Mouse (Mus musculus): ENCODE data around the gene Vps11. TPM values are rescaled to one million over a fixed set of nuclear protein-coding genes. Genes with fewer than 3 reads are reported as not detected.
"Not testable (repeated sequence)": the region's sequence is repeated elsewhere in the genome, so short reads cannot be mapped to it uniquely, and the experiment has no call there.

Gene Vps11
- polyA plus RNA-seq, 1 experiment, result 33.8 TPM

GRCm38 (mm10) chr9:44337436-44338169 is 23.9 kb downstream of the Vps11 start:
- Histone ChIP-seq H3K4me1 (ENCODE audit: control insufficient read depth, insufficient read depth, low read length) (peaks cover 4% of the 10 kb centered on the region), H3K27ac (ENCODE audit: insufficient read depth, low read length) (no peak overlapping the region), H3K4me3 (ENCODE audit: insufficient read depth, low read length) (peak overlapping the region; percentile 50; the same call in 1 of the 2 replicates)
- TF ChIP-seq POLR2A (IDR thresholded peaks at IDR 0.05; ENCODE audit: low read depth, low read length) (no peak; the same call in none of the 2 replicates), CTCF (IDR thresholded peaks at IDR 0.05; ENCODE audit: borderline replicate concordance, insufficient read depth, low read length) (no peak)

- H3K4me3 ChIP-seq (ENCODE audit: insufficient read depth, low read length), result peak overlapping the region; percentile 50
- H3K4me1 ChIP-seq (ENCODE audit: control insufficient read depth, insufficient read depth, low read length), result no peaks in the 10 kb centered on the region; the same call in 1 of the 2 replicates
- TF ChIP-seq CTCF (IDR thresholded peaks at IDR 0.05; ENCODE audit: borderline replicate concordance, insufficient read depth, low read length), result no peak
- TF ChIP-seq POLR2A (IDR thresholded peaks at IDR 0.05; ENCODE audit: low read depth, low read length), result no peak; the same call in 1 of the 2 replicates
- no peak overlapping the region for H3K27ac ChIP-seq (ENCODE audit: insufficient read depth, low read length)
Measured at GRCm38 (mm10) chr9:44336964-44337363, 24.5 kb downstream of the Vps11 start.

GRCm38 (mm10) chr9:44336513-44336912 is 25.0 kb downstream of the Vps11 start:
- H3K4me3 ChIP-seq (ENCODE audit: insufficient read depth, low read length), result peak overlapping the region; percentile 50
- H3K27ac ChIP-seq (ENCODE audit: insufficient read depth, low read length); H3K4me1 ChIP-seq (ENCODE audit: control insufficient read depth, insufficient read depth, low read length): not testable (repeated sequence)
- TF ChIP-seq POLR2A (IDR thresholded peaks at IDR 0.05; ENCODE audit: low read depth, low read length), result peak; percentile 18; the same call in 1 of the 2 replicates

- H3K4me1 ChIP-seq (ENCODE audit: control insufficient read depth, insufficient read depth, low read length), result no peaks in the 10 kb centered on the region; the same call in 1 of the 2 replicates
- peak overlapping the region; percentile 41 for H3K27ac ChIP-seq (ENCODE audit: insufficient read depth, low read length)
- H3K4me3 ChIP-seq (ENCODE audit: insufficient read depth, low read length), result peak overlapping the region; percentile 69
- no peak for TF ChIP-seq POLR2A (IDR thresholded peaks at IDR 0.05; ENCODE audit: low read depth, low read length)
- no peak for TF ChIP-seq CTCF (IDR thresholded peaks at IDR 0.05; ENCODE audit: borderline replicate concordance, insufficient read depth, low read length)
Measured at GRCm38 (mm10) chr9:44336093-44336406, 25.4 kb downstream of the Vps11 start.

GRCm38 (mm10) chr9:44335331-44336092 is 26.0 kb downstream of the Vps11 start:
- H3K4me1 ChIP-seq (ENCODE audit: control insufficient read depth, insufficient read depth, low read length), result no peaks in the 10 kb centered on the region; the same call in 1 of the 2 replicates
- H3K4me3 ChIP-seq (ENCODE audit: insufficient read depth, low read length), result peak overlapping the region; percentile 69
- TF ChIP-seq POLR2A (IDR thresholded peaks at IDR 0.05; ENCODE audit: low read depth, low read length) (peak; percentile 40; the same call in 1 of the 2 replicates), CTCF (IDR thresholded peaks at IDR 0.05; ENCODE audit: borderline replicate concordance, insufficient read depth, low read length) (no peak)
- H3K27ac ChIP-seq (ENCODE audit: insufficient read depth, low read length), result peak overlapping the region; percentile 41

- TF ChIP-seq POLR2A (IDR thresholded peaks at IDR 0.05; ENCODE audit: low read depth, low read length) (peak; percentile 100), CTCF (IDR thresholded peaks at IDR 0.05; ENCODE audit: borderline replicate concordance, insufficient read depth, low read length) (peak; percentile 40; the same call in 1 of the 2 replicates)
- Histone ChIP-seq H3K4me1 (ENCODE audit: control insufficient read depth, insufficient read depth, low read length) (no peaks in the 10 kb centered on the region; the same call in 1 of the 2 replicates), H3K4me3 (ENCODE audit: insufficient read depth, low read length) (peak within 1 kb of the TSS; percentile 69), H3K27ac (ENCODE audit: insufficient read depth, low read length) (peak within 1 kb of the TSS; percentile 41)
Measured at GRCm38 (mm10) chr9:44334396-44335330, 26.8 kb downstream of the Vps11 start, which contains the start of gene H2afx. Gene H2afx, plus strand, starts transcription at chr9:44334694.

- Histone ChIP-seq H3K4me3 (ENCODE audit: insufficient read depth, low read length) (no peak overlapping the region), H3K4me1 (ENCODE audit: control insufficient read depth, insufficient read depth, low read length) (no peaks in the 10 kb centered on the region; the same call in 1 of the 2 replicates), H3K27ac (ENCODE audit: insufficient read depth, low read length) (no peak overlapping the region)
- TF ChIP-seq CTCF (IDR thresholded peaks at IDR 0.05; ENCODE audit: borderline replicate concordance, insufficient read depth, low read length) (no peak), POLR2A (IDR thresholded peaks at IDR 0.05; ENCODE audit: low read depth, low read length) (no peak)
Measured at GRCm38 (mm10) chr9:44332918-44333638, 28.4 kb downstream of the Vps11 start.

- no peak overlapping the region for H3K4me3 ChIP-seq (ENCODE audit: insufficient read depth, low read length)
- no peak overlapping the region for H3K27ac ChIP-seq (ENCODE audit: insufficient read depth, low read length)
- no peak for TF ChIP-seq POLR2A (IDR thresholded peaks at IDR 0.05; ENCODE audit: low read depth, low read length)
- H3K4me1 ChIP-seq (ENCODE audit: control insufficient read depth, insufficient read depth, low read length), result no peaks in the 10 kb centered on the region
Measured at GRCm38 (mm10) chr9:44330736-44331135, 30.7 kb downstream of the Vps11 start.

GRCm38 (mm10) chr9:44327926-44328325 is 33.5 kb downstream of the Vps11 start:
- Histone ChIP-seq H3K27ac (ENCODE audit: insufficient read depth, low read length) (no peak overlapping the region), H3K4me3 (ENCODE audit: insufficient read depth, low read length) (peak overlapping the region; percentile 80), H3K4me1 (ENCODE audit: control insufficient read depth, insufficient read depth, low read length) (no peaks in the 10 kb centered on the region)
- TF ChIP-seq POLR2A (IDR thresholded peaks at IDR 0.05; ENCODE audit: low read depth, low read length), result no peak
- TF ChIP-seq CTCF (IDR thresholded peaks at IDR 0.05; ENCODE audit: borderline replicate concordance, insufficient read depth, low read length), result no peak
